9 mouse cellular contexts compared by ENCODE assay signal in the genomic region with DNA sequence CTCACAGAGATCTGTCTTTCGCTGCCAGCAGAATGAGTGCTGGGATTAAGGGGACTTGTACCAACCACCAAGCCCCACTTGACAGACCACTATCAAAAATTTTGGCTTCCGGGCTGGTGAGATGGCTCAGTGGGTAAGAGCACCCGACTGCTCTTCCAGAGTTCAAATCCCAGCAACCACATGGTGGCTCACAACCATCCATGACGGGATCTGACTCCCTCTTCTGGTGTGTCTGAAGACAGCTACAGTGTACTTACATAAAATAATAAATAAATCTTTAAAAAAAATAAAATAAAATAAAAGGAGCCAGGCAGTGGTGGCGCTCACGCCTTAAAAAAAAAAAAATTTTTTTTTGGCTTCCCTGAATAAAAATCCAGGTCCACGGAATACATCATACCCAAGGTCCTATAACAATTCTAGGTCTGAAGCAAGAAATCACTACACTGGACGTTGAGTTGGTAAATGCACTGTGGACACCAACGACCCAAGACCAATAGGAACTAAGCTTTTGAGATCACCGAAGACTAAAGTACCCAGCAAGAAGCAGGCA. TPM values are rescaled to one million over a fixed set of nuclear protein-coding genes. Genes with fewer than 3 reads are reported as not detected.
DNase-seq lines count a peak whose midpoint lies in the region; ATAC-seq lines count a peak whose summit lies in the region.
"Had no signal": no experiment of that assay in that cellular context is flagged by ENCODE, and none has a peak within 500 bp of the region (broad histone marks: within the 10 kb centered on the region; RNA-seq: fewer than 3 reads in every experiment).

No protein-coding gene starts in this region.

- H3K4me3 ChIP-seq in heart, embryonic 13.5 days, result peak overlapping the region; percentile 65
- peak overlapping the region; percentile 50 for H3K4me3 ChIP-seq in brown adipose tissue, adult 24 weeks (ENCODE audit: insufficient read depth, low read depth, low read length)
- H3K4me3 ChIP-seq in hindbrain, embryonic 11.5 days (ENCODE audit: low read depth, low read length), result peak overlapping the region; percentile 51; the same call in 1 of the 2 replicates
- peak overlapping the region; percentile 46; the same call in 1 of the 2 replicates for H3K4me3 ChIP-seq in midbrain, embryonic 11.5 days (ENCODE audit: low read depth, low read length)

- H3K9ac ChIP-seq in heart, embryonic 13.5 days, result 0 out of 2 replicates have a peak overlapping the region, but pooled peaks have one; percentile 87
- no peak overlapping the region; the same call in 1 of the 2 replicates for H3K9ac ChIP-seq in hindbrain, embryonic 11.5 days (ENCODE audit: low read depth, low read length)
- no peak overlapping the region for H3K9ac ChIP-seq in midbrain, embryonic 11.5 days (ENCODE audit: low read length)

- no peaks in the 10 kb centered on the region; the same call in 1 of the 2 replicates for H3K9me3 ChIP-seq in heart, embryonic 13.5 days
- no peaks in the 10 kb centered on the region for H3K9me3 ChIP-seq in hindbrain, embryonic 11.5 days (ENCODE audit: control insufficient read depth, low read length)
- H3K9me3 ChIP-seq in midbrain, embryonic 11.5 days (ENCODE audit: control insufficient read depth, low read length), result no peaks in the 10 kb centered on the region

- H3K4me1 ChIP-seq in heart, embryonic 13.5 days, result peaks cover 6% of the 10 kb centered on the region
- H3K4me1 ChIP-seq in brown adipose tissue, adult 24 weeks (ENCODE audit: control insufficient read depth, insufficient read depth, insufficient read length, low read length), result no peaks in the 10 kb centered on the region
- H3K4me1 ChIP-seq in hindbrain, embryonic 11.5 days (replicated peaks; ENCODE audit: control insufficient read depth, insufficient read depth, low read length), result 0 out of 2 replicates have a peak, but pooled peaks cover 2% of the 10 kb centered on the region
- H3K4me1 ChIP-seq in midbrain, embryonic 11.5 days (ENCODE audit: control insufficient read depth, insufficient read depth, low read length), result peaks cover 3% of the 10 kb centered on the region; the same call in 1 of the 2 replicates

- no peak for DNase-seq in heart, postnatal 25 days (ENCODE audit: low spot score)
- no peak for DNase-seq in hindbrain, embryonic 11.5 days (ENCODE audit: low spot score)
- no peak for DNase-seq in midbrain, embryonic 11.5 days (ENCODE audit: low spot score, missing footprints)
- DNase-seq in right cerebral cortex, adult 18-20 months, result no peak
- DNase-seq in spleen, adult 12 weeks (ENCODE audit: low spot score), result no peak
- DNase-seq in spleen, postnatal 14 days (ENCODE audit: low spot score in 2 of 2), result no peak

- no peak for ATAC-seq in heart, embryonic 13.5 days (ENCODE audit: extremely low read depth, insufficient number of reproducible peaks, low FRiP score, low TSS enrichment)
- ATAC-seq in hindbrain, embryonic 11.5 days (ENCODE audit: low FRiP score), result peak; percentile 3
- no peak for ATAC-seq in midbrain, embryonic 11.5 days (ENCODE audit: low FRiP score)

- intact Hi-C loops in heart, postnatal 25 days (cut with DNase I), result loop anchor here (2.0 to 10.0 kb wide), 3 partner anchors 29 to 321 kb away; partner anchors contain the start of genes Zfp868 and Zfp869

- WGBS in heart, embryonic 13.5 days, result 41% methylated on average over 10 of the region's 10 CpGs
- 52% methylated on average over 10 of the region's 10 CpGs for WGBS in hindbrain, embryonic 11.5 days
- WGBS in midbrain, embryonic 11.5 days, result 46% methylated on average over 10 of the region's 10 CpGs

- H3K27ac ChIP-seq in heart, embryonic 13.5 days (replicated peaks), result no peak overlapping the region
- H3K27ac ChIP-seq in brown adipose tissue, adult 24 weeks (replicated peaks; ENCODE audit: low read depth, low read length), result no peak overlapping the region
- no peak overlapping the region for H3K27ac ChIP-seq in hindbrain, embryonic 11.5 days (ENCODE audit: low read depth, low read length)
- H3K27ac ChIP-seq in midbrain, embryonic 11.5 days (ENCODE audit: low read depth, low read length), result no peak overlapping the region

- H3K36me3 ChIP-seq in heart, embryonic 13.5 days, result 0 out of 2 replicates have a peak, but pooled peaks cover 3% of the 10 kb centered on the region
- no peaks in the 10 kb centered on the region for H3K36me3 ChIP-seq in hindbrain, embryonic 11.5 days (ENCODE audit: control insufficient read depth, insufficient read depth, low read length)
- no peaks in the 10 kb centered on the region for H3K36me3 ChIP-seq in midbrain, embryonic 11.5 days (ENCODE audit: control insufficient read depth, insufficient read depth, low read length)

- no peaks in the 10 kb centered on the region for H3K27me3 ChIP-seq in heart, embryonic 13.5 days (replicated peaks)
- no peaks in the 10 kb centered on the region for H3K27me3 ChIP-seq in hindbrain, embryonic 11.5 days (ENCODE audit: control insufficient read depth, insufficient read depth, low read length)
- no peaks in the 10 kb centered on the region for H3K27me3 ChIP-seq in midbrain, embryonic 11.5 days (ENCODE audit: control insufficient read depth, insufficient read depth, low read length)

- H3K4me2 ChIP-seq in heart, embryonic 13.5 days, result peak overlapping the region; percentile 90
- peak overlapping the region; percentile 92; the same call in 1 of the 2 replicates for H3K4me2 ChIP-seq in hindbrain, embryonic 11.5 days (replicated peaks; ENCODE audit: low read depth, low read length)
- peak overlapping the region; percentile 74 for H3K4me2 ChIP-seq in midbrain, embryonic 11.5 days

RNA-seq across cellular contexts. Expression of gene Zfp964, which starts 0.4 kb away (rescaled TPM):
- 1.3 and 1.4 TPM in 2 replicates for polyA plus RNA-seq in heart, embryonic 13.5 days (2015; fragmentation: Nextera tagmentation; extraction: Ambion mirVana)
- total RNA-seq in heart, postnatal 25 days (2021), result 1 to 10 TPM; 1.2 to 1.4 TPM
- 1.8 and 2.6 TPM in 2 replicates for polyA plus RNA-seq in brown adipose tissue, adult 24 weeks (2012; ENCODE audit: insufficient read depth, insufficient read length, missing spikeins)
- polyA plus RNA-seq in hindbrain, embryonic 11.5 days (2014; fragmentation: Nextera tagmentation; extraction: Ambion mirVana), result 2.3 and 3.1 TPM in 2 replicates
- polyA plus RNA-seq in midbrain, embryonic 11.5 days (2014; fragmentation: Nextera tagmentation; extraction: Ambion mirVana), result 2.4 and 3.0 TPM in 2 replicates
- total RNA-seq: monocyte, adult 5-6 weeks had no signal

RNA-seq across cellular contexts. Expression of gene Zfp868, which starts 28.5 kb away (rescaled TPM):
- polyA plus RNA-seq in heart, embryonic 13.5 days (2015; fragmentation: Nextera tagmentation; extraction: Ambion mirVana), result 14.9 and 16.1 TPM in 2 replicates
- total RNA-seq in heart, postnatal 25 days (2021), result 1 to 10 TPM; 7.1 to 9.6 TPM
- 6.7 and 7.7 TPM in 2 replicates for polyA plus RNA-seq in brown adipose tissue, adult 24 weeks (2012; ENCODE audit: insufficient read depth, insufficient read length, missing spikeins)
- polyA plus RNA-seq in hindbrain, embryonic 11.5 days (2014; fragmentation: Nextera tagmentation; extraction: Ambion mirVana), result 42.2 and 44.3 TPM in 2 replicates
- polyA plus RNA-seq in midbrain, embryonic 11.5 days (2014; fragmentation: Nextera tagmentation; extraction: Ambion mirVana), result 42.7 and 43.3 TPM in 2 replicates

RNA-seq across cellular contexts. Expression of gene Zfp869, which starts 56.6 kb away (rescaled TPM):
- 16.6 and 18.0 TPM in 2 replicates for polyA plus RNA-seq in heart, embryonic 13.5 days (2015; fragmentation: Nextera tagmentation; extraction: Ambion mirVana)
- total RNA-seq in heart, postnatal 25 days (2021), result 10 to 100 TPM; 12.2 to 14.5 TPM
- 10.6 and 13.3 TPM in 2 replicates for polyA plus RNA-seq in brown adipose tissue, adult 24 weeks (2012; ENCODE audit: insufficient read depth, insufficient read length, missing spikeins)
- 32.1 and 38.8 TPM in 2 replicates for polyA plus RNA-seq in hindbrain, embryonic 11.5 days (2014; fragmentation: Nextera tagmentation; extraction: Ambion mirVana)
- 34.9 and 38.6 TPM in 2 replicates for polyA plus RNA-seq in midbrain, embryonic 11.5 days (2014; fragmentation: Nextera tagmentation; extraction: Ambion mirVana)
